10 mouse cellular contexts compared by ENCODE assay signal in genomic region chr3:126011269-126011668, GRCm38 (mm10).
DNase-seq lines count a peak whose midpoint lies in the region; ATAC-seq lines count a peak whose summit lies in the region.
"Had no signal": no experiment of that assay in that cellular context is flagged by ENCODE, and none has a peak within 500 bp of the region (broad histone marks: within the 10 kb centered on the region; RNA-seq: fewer than 3 reads in every experiment).

No protein-coding gene starts in this region.

- no peak overlapping the region for H3K4me2 ChIP-seq in heart, embryonic 12.5 days
- no peak overlapping the region for H3K4me2 ChIP-seq in midbrain, embryonic 15.5 days

- peak; percentile 9 for DNase-seq in heart, postnatal 4 days
- DNase-seq in ovary, postnatal 14 days (ENCODE audit: low spot score) = peak; percentile 0
- no peak for DNase-seq in ovary, postnatal 36 days (ENCODE audit: low spot score)
- peak; percentile 53 for DNase-seq in cerebellum, postnatal 14 days
- peak; percentile 12 to 56 for DNase-seq in thymus, postnatal 10 days (ENCODE audit: low spot score in 2 of 2)
- DNase-seq in spleen, postnatal 36 days (ENCODE audit: low spot score in 2 of 2) = no peak

- H3K9ac ChIP-seq in heart, embryonic 12.5 days = no peak overlapping the region
- H3K9ac ChIP-seq in midbrain, embryonic 15.5 days = no peak overlapping the region

- no peak overlapping the region for H3K27ac ChIP-seq in heart, embryonic 12.5 days (ENCODE audit: poor library complexity, severe bottlenecking)
- no peak overlapping the region for H3K27ac ChIP-seq in midbrain, embryonic 15.5 days
- H3K27ac ChIP-seq: hindbrain, embryonic 10.5 days had no signal

- no peaks in the 10 kb centered on the region for H3K36me3 ChIP-seq in heart, embryonic 12.5 days
- H3K36me3 ChIP-seq in midbrain, embryonic 15.5 days (replicated peaks) = no peaks in the 10 kb centered on the region
- H3K36me3 ChIP-seq: hindbrain, embryonic 10.5 days had no signal

- ATAC-seq in heart, embryonic 12.5 days (ENCODE audit: insufficient number of reproducible peaks, low FRiP score) = no peak
- no peak for ATAC-seq in midbrain, embryonic 15.5 days (replicated peaks)
- ATAC-seq: activated CD4-positive, CD25-positive, alpha-beta regulatory T cell, adult 4 months had no signal

- no peak overlapping the region for H3K4me3 ChIP-seq in heart, embryonic 12.5 days
- no peak overlapping the region for H3K4me3 ChIP-seq in midbrain, embryonic 15.5 days
- H3K4me3 ChIP-seq: hindbrain, embryonic 10.5 days had no signal

- H3K27me3 ChIP-seq in heart, embryonic 12.5 days (replicated peaks) = no peaks in the 10 kb centered on the region
- no peaks in the 10 kb centered on the region for H3K27me3 ChIP-seq in midbrain, embryonic 15.5 days (replicated peaks)

- no peaks in the 10 kb centered on the region for H3K4me1 ChIP-seq in heart, embryonic 12.5 days (replicated peaks)
- H3K4me1 ChIP-seq in midbrain, embryonic 15.5 days = no peaks in the 10 kb centered on the region
- H3K4me1 ChIP-seq: hindbrain, embryonic 10.5 days had no signal

- no peaks in the 10 kb centered on the region for H3K9me3 ChIP-seq in heart, embryonic 12.5 days (replicated peaks)
- no peaks in the 10 kb centered on the region for H3K9me3 ChIP-seq in midbrain, embryonic 15.5 days
- H3K9me3 ChIP-seq: hindbrain, embryonic 10.5 days had no signal

Comparison
In these comparisons a context has a peak if more than half of its experiments do, and no peak if none do; other contexts are left out.
1. DNase-seq: peak in heart, postnatal 4 days (single experiment), ovary, postnatal 14 days (single experiment), cerebellum, postnatal 14 days (2 of 2) and thymus, postnatal 10 days (2 of 2); none in ovary, postnatal 36 days (single experiment) and spleen, postnatal 36 days (0 of 2).